Mouse (Mus musculus): ENCODE results near the gene Zfp646. TPM values are rescaled to one million over a fixed set of nuclear protein-coding genes. Genes with fewer than 3 reads are reported as not detected.

Zfp646 gene
- total and polyA plus RNA-seq, 3 experiments = 10.6 to 25.3 (median 18.8) TPM

- H3K4me1 ChIP-seq (ENCODE audit: control insufficient read depth in 1 of 2, insufficient read depth in 2 of 2) = peaks cover 3 to 47% of the 10 kb centered on the region in 2 experiments
- in situ Hi-C loops (cut with MboI; ENCODE audit: low pct_ligation_motif_present, low pct_unique_long_range_greater_than_20kb, low sequenced_read_pairs) (no loop called here), dilution Hi-C loops (cut with MboI; ENCODE audit: extremely low pct_ligation_motif_present, extremely low pct_unique_long_range_greater_than_20kb, low sequenced_read_pairs) (no loop called here)
- no peaks in the 10 kb centered on the region; the same call in 1 of the 2 replicates for H3K79me2 ChIP-seq (replicated peaks; ENCODE audit: control insufficient read depth, extremely low read depth, insufficient read depth, poor library complexity, severe bottlenecking)
- H3K27me3 ChIP-seq (replicated peaks) = no peaks in the 10 kb centered on the region
- H3K9me3 ChIP-seq (replicated peaks; ENCODE audit: low read length) = peaks cover 4% of the 10 kb centered on the region
- TF ChIP-seq MYC (IDR thresholded peaks at IDR 0.05; ENCODE audit: low read depth, low read length) = no peak
- H3K4me2 ChIP-seq (ENCODE audit: insufficient read depth, low read depth, poor library complexity, severe bottlenecking) = no peak overlapping the region
- H3K36me3 ChIP-seq (replicated peaks in 1 of 2; ENCODE audit: control insufficient read depth in 1 of 2, insufficient read depth in 1 of 2, low read length in 1 of 2) = peaks cover 66 to 98% of the 10 kb centered on the region in 2 experiments
- no peak for DNase-seq (ENCODE audit: extremely low read depth)
- no peak overlapping the region for H3K9ac ChIP-seq (ENCODE audit: insufficient read depth, low read depth)
- H3K4me3 ChIP-seq (replicated peaks in 1 of 3; ENCODE audit: low read depth in 2 of 3, low read length in 2 of 3, poor library complexity in 1 of 3) = no peak overlapping the region
- H3K27ac ChIP-seq (ENCODE audit: insufficient read depth, low read depth) = no peak overlapping the region
These were observed 11.2 kb downstream of the Zfp646 start for GRCm38 (mm10) chr7:127887191-127887590.

- Histone ChIP-seq H3K4me3 (replicated peaks in 1 of 3; ENCODE audit: low read depth in 2 of 3, low read length in 2 of 3, poor library complexity in 1 of 3) (no peak overlapping the region), H3K4me2 (ENCODE audit: insufficient read depth, low read depth, poor library complexity, severe bottlenecking) (no peak overlapping the region), H3K9ac (ENCODE audit: insufficient read depth, low read depth) (no peak overlapping the region), H3K36me3 (replicated peaks in 1 of 2; ENCODE audit: control insufficient read depth in 1 of 2, insufficient read depth in 1 of 2, low read length in 1 of 2) (peaks cover 60 to 96% of the 10 kb centered on the region in 2 experiments), H3K4me1 (ENCODE audit: control insufficient read depth in 1 of 2, insufficient read depth in 2 of 2) (peaks cover 3 to 47% of the 10 kb centered on the region in 2 experiments), H3K27me3 (replicated peaks) (no peaks in the 10 kb centered on the region), H3K79me2 (replicated peaks; ENCODE audit: control insufficient read depth, extremely low read depth, insufficient read depth, poor library complexity, severe bottlenecking) (no peaks in the 10 kb centered on the region; the same call in 1 of the 2 replicates), H3K9me3 (replicated peaks; ENCODE audit: low read length) (no peaks in the 10 kb centered on the region), H3K27ac (ENCODE audit: insufficient read depth, low read depth) (no peak overlapping the region)
- in situ Hi-C loops (cut with MboI; ENCODE audit: low pct_ligation_motif_present, low pct_unique_long_range_greater_than_20kb, low sequenced_read_pairs) = no loop called here
- dilution Hi-C loops (cut with MboI; ENCODE audit: extremely low pct_ligation_motif_present, extremely low pct_unique_long_range_greater_than_20kb, low sequenced_read_pairs) = no loop called here
- TF ChIP-seq USF1 (IDR thresholded peaks at IDR 0.05; ENCODE audit: low read depth, low read length) (no peak), RAD21 (IDR thresholded peaks at IDR 0.05; ENCODE audit: low read depth, low read length) (no peak), ZKSCAN1 (IDR thresholded peaks at IDR 0.05; ENCODE audit: borderline replicate concordance, low read depth, low read length) (no peak), RCOR1 (conservative IDR thresholded peaks at IDR 0.05; ENCODE audit: low read depth, low read length) (no peak), ZNF384 (IDR thresholded peaks at IDR 0.05; ENCODE audit: low read depth, low read length) (no peak), E2F4 (IDR thresholded peaks at IDR 0.05; ENCODE audit: insufficient replicate concordance, low read depth, low read length) (no peak), TCF12 (IDR thresholded peaks at IDR 0.05; ENCODE audit: low read depth, low read length) (no peak), BHLHE40 (IDR thresholded peaks at IDR 0.05; ENCODE audit: low read depth, low read length) (no peak), MYC (IDR thresholded peaks at IDR 0.05; ENCODE audit: low read depth, low read length) (no peak), JUN (IDR thresholded peaks at IDR 0.05; ENCODE audit: insufficient read depth, low read depth, low read length) (no peak), CTCF (conservative IDR thresholded peaks at IDR 0.05 in 1 of 2, IDR thresholded peaks at IDR 0.05 in 1 of 2; ENCODE audit: low read depth in 2 of 2, low read length in 2 of 2) (no peak), CHD2 (IDR thresholded peaks at IDR 0.05; ENCODE audit: low read length) (no peak), UBTF (IDR thresholded peaks at IDR 0.05; ENCODE audit: low read depth, low read length) (no peak), PAX5 (IDR thresholded peaks at IDR 0.05; ENCODE audit: low read length) (no peak), ZC3H11A (IDR thresholded peaks at IDR 0.05; ENCODE audit: low read depth, low read length) (no peak), ELF1 (IDR thresholded peaks at IDR 0.05; ENCODE audit: low read depth, low read length) (no peak), SIN3A (IDR thresholded peaks at IDR 0.05; ENCODE audit: low read length) (no peak), KAT2A (IDR thresholded peaks at IDR 0.05; ENCODE audit: insufficient replicate concordance, low read length) (no peak), NELFE (IDR thresholded peaks at IDR 0.05; ENCODE audit: low read depth, low read length) (no peak), ETS1 (conservative IDR thresholded peaks at IDR 0.05; ENCODE audit: low read depth, low read length) (no peak)
- DNase-seq (ENCODE audit: extremely low read depth) = no peak
These were observed 11.8 kb downstream of the Zfp646 start for GRCm38 (mm10) chr7:127887781-127888180.

Data from CH12.LX (cell line).